Mouse (Mus musculus) brain, embryonic 14.5 days (tissue): ENCODE measurements around the gene Rnf212b.

Source experiments
- CTCF ChIP-seq: fragments of 200-500 bp; IDR thresholded peaks from 2 replicates; pipeline ENCODE4 v1.5.1; 2012; ENCODE audit warnings: inconsistent platforms, mild to moderate bottlenecking, moderate library complexity, borderline replicate concordance; ENCODE audit not compliant: insufficient read depth, insufficient read length; ENCODE audit errors: extremely low read depth
- POLR2A ChIP-seq: fragments of 200-500 bp; IDR thresholded peaks from 2 replicates; pipeline ENCODE4 v1.6.1; 2012; ENCODE audit warnings: mild to moderate bottlenecking, inconsistent platforms, borderline replicate concordance; ENCODE audit not compliant: poor library complexity, insufficient read depth, insufficient read length, severe bottlenecking; ENCODE audit errors: extremely low read depth

DNA sequence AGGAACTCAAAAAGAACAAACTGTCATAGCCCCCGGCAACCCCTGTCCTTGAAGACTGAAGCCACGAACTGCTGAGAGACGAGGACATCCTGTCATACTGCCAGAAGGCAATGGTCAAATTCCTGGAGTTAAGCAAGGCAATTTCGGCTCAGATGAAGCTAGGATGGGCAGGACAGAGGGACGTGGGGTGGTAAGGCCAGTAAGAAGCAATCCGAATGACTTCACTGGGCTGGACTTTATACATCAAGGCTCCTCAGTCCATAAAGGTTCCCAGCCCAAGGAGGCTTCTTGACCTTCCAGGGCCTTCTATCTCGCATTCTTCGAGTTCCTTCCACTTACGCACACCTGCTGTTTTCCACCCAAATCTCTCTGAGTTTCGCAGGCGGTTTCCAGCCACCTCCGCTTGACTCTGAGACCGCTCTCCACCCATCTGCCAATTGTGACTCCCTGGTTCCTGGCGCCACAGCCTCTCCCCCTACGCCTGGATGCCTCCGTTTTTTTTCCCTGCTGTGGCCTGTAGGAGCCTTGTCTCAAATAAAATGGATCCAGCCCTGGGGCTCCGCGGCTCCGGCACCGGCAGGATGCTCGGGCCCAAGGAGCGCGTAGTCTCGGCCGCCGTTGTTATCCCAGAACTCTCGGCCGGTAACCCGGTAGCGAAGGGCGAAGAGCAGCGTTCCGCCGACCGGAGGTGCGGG, 62.0 kb downstream of the Rnf212b start:
- no peak for TF ChIP-seq CTCF
- TF ChIP-seq POLR2A, result no peak
